Mouse (Mus musculus) cerebellum, adult 2 months (tissue): Measurements from ENCODE around the gene Ciapin1. TPM values are rescaled to one million over a fixed set of nuclear protein-coding genes. Genes with fewer than 3 reads are reported as not detected.
"Not testable (repeated sequence)": the region's sequence is repeated elsewhere in the genome, so short reads cannot be mapped to it uniquely, and the experiment has no call there.

ENCODE experiments used
- DNase-seq, 2 experiments: peaks; one replicate each; pipeline ENCODE4 v3.0.0; 2021
- H3K27ac ChIP-seq: fragments of 200-500 bp; 2 replicates; pipeline ENCODE4 v1.5.1; 2012; ENCODE audit warnings: low read length, control low read depth, inconsistent platforms; ENCODE audit not compliant: insufficient read depth
- H3K27me3 ChIP-seq: fragments of 200-500 bp; 2 replicates; pipeline ENCODE4 v1.6.1; 2012; ENCODE audit warnings: inconsistent platforms, mild to moderate bottlenecking, low read length, moderate library complexity; ENCODE audit not compliant: control insufficient read depth, insufficient read depth
- H3K4me1 ChIP-seq: fragments of 200-500 bp; 2 replicates; pipeline ENCODE4 v1.6.1; 2011; ENCODE audit warnings: low read length; ENCODE audit not compliant: control insufficient read depth, insufficient read depth
- H3K4me3 ChIP-seq: fragments of 200-500 bp; replicated peaks from 2 replicates; pipeline ENCODE3; 2011; ENCODE audit warnings: mild to moderate bottlenecking, low read depth, low read length, control low read depth; ENCODE audit not compliant: insufficient read depth
- CTCF ChIP-seq: fragments of 200-500 bp; IDR thresholded peaks from 2 replicates; pipeline ENCODE4 v1.5.1; 2011; ENCODE audit warnings: low read depth, mild to moderate bottlenecking, control low read depth, low read length, moderate library complexity, borderline replicate concordance; ENCODE audit not compliant: insufficient read depth
- POLR2A ChIP-seq: fragments of 200-500 bp; IDR thresholded peaks from 2 replicates; pipeline ENCODE4 v1.6.1; 2011; ENCODE audit warnings: low read length, control low read depth, borderline replicate concordance; ENCODE audit not compliant: insufficient read depth
- WGBS: fragments of 180-500 bp; shearing (Covaris S2); methylation state at CpG from one replicate; pipeline ENCODE4 v1.1.7; 2018; 5-methylcytosine and 5-hydroxymethylcytosine counted together
- polyA plus RNA-seq: library from polyadenylated mRNA; depleted of rRNA; stranded (reverse); fragments of >200 nt; gene quantifications from 2 replicates; pipeline ENCODE4 v1.2.3, GENCODE M21; 2012

The Ciapin1 gene
- polyA plus RNA-seq, 1 experiment, result 58.4 TPM

DNA sequence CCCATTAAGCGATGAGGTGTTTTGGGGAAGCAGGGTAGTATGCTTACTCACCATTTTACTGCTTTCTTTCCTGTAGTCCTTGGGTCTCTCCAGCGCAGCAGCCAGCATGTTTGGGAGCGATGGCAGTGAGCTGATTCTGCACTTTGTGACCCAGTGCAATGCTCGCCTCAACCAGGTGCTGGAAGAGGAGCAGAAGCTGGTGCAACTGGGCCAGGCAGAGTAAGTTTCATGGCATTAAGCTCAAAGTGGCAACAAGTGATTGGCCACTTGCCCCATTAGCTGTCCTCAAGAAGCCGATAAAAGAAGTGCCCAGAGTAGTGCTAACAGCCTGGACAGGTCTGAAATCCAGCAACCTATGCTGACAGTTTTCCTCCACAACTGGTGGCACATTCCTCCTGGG, 11.9 kb upstream of the Ciapin1 start:
- no peak overlapping the region for H3K4me3 ChIP-seq
- H3K27ac ChIP-seq, result no peak overlapping the region
- no peaks in the 10 kb centered on the region for H3K4me1 ChIP-seq
- no peaks in the 10 kb centered on the region for H3K27me3 ChIP-seq
- TF ChIP-seq POLR2A, result no peak
- TF ChIP-seq CTCF, result no peak
- 95% methylated on average over 5 of the region's 5 CpGs for WGBS
- no peak for DNase-seq

DNA sequence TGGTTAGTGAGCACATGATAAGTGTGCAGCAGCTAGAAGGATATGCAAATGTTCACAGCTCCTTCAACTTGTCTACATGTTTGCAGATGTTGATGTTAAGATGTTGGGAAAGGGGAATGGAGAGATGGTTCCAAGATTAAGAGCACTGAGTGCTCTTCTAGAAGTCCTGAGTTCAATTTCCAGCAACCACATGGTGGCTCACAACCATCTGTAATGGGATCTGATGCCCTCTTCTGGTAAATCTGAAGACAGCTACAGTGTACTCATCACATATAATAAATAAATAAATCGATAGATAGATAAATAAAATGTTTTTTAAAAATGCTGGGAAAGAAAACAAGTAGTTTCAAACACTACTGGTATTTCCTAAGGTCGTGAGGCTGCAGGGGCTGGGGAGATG, 3.0 kb upstream of the Ciapin1 start:
- H3K27ac ChIP-seq, result no peak overlapping the region
- peaks cover 5% of the 10 kb centered on the region for H3K4me1 ChIP-seq
- WGBS, result 41% methylated on average over 2 of the region's 2 CpGs
- H3K27me3 ChIP-seq, result no peaks in the 10 kb centered on the region
- no peak for DNase-seq
- no peak overlapping the region for H3K4me3 ChIP-seq
- TF ChIP-seq CTCF, result no peak
- TF ChIP-seq POLR2A, result no peak

DNA sequence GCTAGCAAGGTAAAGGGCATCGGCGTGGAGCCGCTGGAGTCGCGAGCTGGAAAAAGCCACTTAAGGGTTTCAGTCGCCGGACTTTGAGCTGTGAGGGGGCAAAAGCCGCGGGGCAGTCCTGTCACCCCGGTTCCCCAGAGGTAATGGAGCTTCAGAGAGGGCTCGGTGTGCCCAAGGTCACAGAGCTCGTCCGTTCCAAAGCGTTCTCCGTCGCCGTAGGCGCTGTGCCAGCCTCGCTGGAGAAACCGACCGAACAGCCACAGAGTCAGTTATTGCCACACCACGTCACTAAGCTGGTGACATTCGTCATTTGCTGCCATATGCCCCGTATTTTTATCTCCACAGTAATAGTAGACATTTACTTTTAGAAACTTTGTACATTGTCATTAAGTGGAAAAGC, 442 bp upstream of the Ciapin1 start:
- peak in 1 of 2 experiments; percentile 87 for DNase-seq
- H3K4me1 ChIP-seq, result peaks cover 5% of the 10 kb centered on the region
- H3K27ac ChIP-seq, result peak overlapping the region; percentile 97
- H3K4me3 ChIP-seq, result peak overlapping the region; percentile 87
- no peaks in the 10 kb centered on the region for H3K27me3 ChIP-seq
- under 1% methylated on average over 24 of the region's 24 CpGs for WGBS
- TF ChIP-seq CTCF (no peak), POLR2A (no peak)

GRCm38 (mm10) chr8:94836456-94837240, 1.5 kb downstream of the Ciapin1 start:
- Histone ChIP-seq H3K4me3 (peak overlapping the region; percentile 24), H3K4me1 (peaks cover 5% of the 10 kb centered on the region), H3K27ac (no peak overlapping the region), H3K27me3 (no peaks in the 10 kb centered on the region)
- TF ChIP-seq POLR2A (no peak), CTCF (no peak)
- DNase-seq, result no peak
- 63% methylated on average over 11 of the region's 11 CpGs for WGBS

GRCm38 (mm10) chr8:94835751-94836150, 2.4 kb downstream of the Ciapin1 start:
- not testable (repeated sequence) for H3K27ac ChIP-seq, H3K27me3 ChIP-seq, DNase-seq, H3K4me3 ChIP-seq, H3K4me1 ChIP-seq
- 80% methylated on average over 13 of the region's 13 CpGs for WGBS

DNA sequence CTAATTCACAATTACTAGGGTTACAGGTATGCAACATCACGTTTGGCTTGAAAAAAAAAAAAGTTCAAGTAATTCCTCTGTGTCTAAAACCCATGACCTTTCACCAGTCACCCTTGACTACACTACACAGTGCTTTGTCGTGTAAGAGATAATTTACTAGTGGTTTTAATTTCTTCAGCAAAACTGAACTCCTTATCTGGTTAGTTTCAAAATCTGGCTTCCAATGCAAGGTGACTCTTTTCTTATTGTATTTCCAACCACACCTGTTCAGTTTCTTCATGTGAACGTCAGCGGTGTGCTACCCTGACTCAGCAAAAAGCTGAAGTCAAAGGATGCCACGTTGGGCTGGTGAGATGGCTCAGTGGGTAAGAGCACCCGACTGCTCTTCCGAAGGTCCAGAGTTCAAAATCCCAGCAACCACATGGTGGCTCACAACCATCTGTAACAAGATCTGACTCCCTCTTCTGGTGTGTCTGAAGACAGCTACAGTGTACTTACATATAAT, 4.2 kb downstream of the Ciapin1 start:
- not testable (repeated sequence) for DNase-seq, H3K4me1 ChIP-seq, H3K27me3 ChIP-seq, H3K27ac ChIP-seq, H3K4me3 ChIP-seq
- WGBS, result 61% methylated on average over 7 of the region's 7 CpGs

DNA sequence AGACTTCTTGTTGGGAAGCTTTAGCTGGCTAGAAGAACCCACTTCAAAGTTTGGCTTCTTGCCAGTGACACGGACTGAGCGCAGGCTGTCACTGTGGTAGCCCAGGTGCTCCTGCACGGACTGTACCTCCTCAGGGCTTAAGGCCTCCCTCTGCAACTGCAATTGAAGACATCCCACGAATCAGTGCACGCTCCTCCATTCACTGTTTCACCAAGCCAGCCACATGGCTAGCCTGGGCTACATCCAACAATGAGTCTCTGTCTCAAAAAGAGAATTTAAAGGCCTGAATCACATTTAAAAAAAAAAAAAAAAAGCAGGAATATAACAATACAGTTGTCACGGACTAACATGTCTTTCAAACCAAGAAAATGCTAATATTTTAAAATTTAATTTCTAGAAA, 9.9 kb downstream of the Ciapin1 start:
- TF ChIP-seq CTCF (no peak), POLR2A (no peak)
- Histone ChIP-seq H3K4me1 (no peaks in the 10 kb centered on the region), H3K27ac (no peak overlapping the region), H3K27me3 (no peaks in the 10 kb centered on the region), H3K4me3 (no peak overlapping the region)
- WGBS, result 51% methylated on average over 6 of the region's 6 CpGs
- DNase-seq, result no peak

- H3K27me3 ChIP-seq, result no peaks in the 10 kb centered on the region
- WGBS, result 97% methylated on average over 5 of the region's 5 CpGs
- no peak overlapping the region for H3K4me3 ChIP-seq
- no peak for DNase-seq
- H3K27ac ChIP-seq, result no peak overlapping the region
- TF ChIP-seq POLR2A (no peak), CTCF (no peak)
- no peaks in the 10 kb centered on the region; the same call in 1 of the 2 replicates for H3K4me1 ChIP-seq
Measured at GRCm38 (mm10) chr8:94826210-94826609, 11.9 kb downstream of the Ciapin1 start.

DNA sequence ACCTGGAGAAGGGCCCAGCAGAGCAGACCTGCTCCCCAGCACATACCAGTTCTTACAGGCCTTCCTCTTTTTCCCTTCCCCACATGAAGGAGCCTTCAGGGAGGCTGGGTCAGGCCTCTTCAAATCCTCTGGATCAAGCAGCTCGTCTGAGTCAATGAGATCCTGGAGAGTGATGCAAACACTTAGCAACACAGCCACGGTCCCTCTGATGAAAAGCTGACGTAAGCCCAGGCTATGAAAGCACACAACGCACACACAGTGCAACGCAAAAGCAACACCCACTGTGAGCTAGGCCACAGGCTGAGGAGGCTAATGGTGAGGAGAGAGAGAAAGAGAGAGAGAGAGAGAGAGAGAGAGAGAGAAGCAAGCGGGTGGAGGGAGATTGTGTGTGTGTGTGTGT, 13.0 kb downstream of the Ciapin1 start:
- no peak overlapping the region for H3K27ac ChIP-seq
- TF ChIP-seq CTCF (no peak), POLR2A (no peak)
- 81% methylated on average over 6 of the region's 6 CpGs for WGBS

More for the DNA sequence above, 13.0 kb downstream of the Ciapin1 start:
- H3K27me3 ChIP-seq, result no peaks in the 10 kb centered on the region
- no peaks in the 10 kb centered on the region; the same call in 1 of the 2 replicates for H3K4me1 ChIP-seq
- no peak for DNase-seq
- H3K4me3 ChIP-seq, result no peak overlapping the region
